Mouse (Mus musculus) adrenal gland, adult (tissue): Measurements from ENCODE around the gene Tusc2.

Experiments
- DNase-seq, 2 experiments: peaks; one replicate each; pipeline ENCODE4 v3.0.0; 2022 to 2023; ENCODE audit warnings: low spot score in 1 of 2; ENCODE audit not compliant: inconsistent age in 2 of 2

Gene Tusc2

GRCm38 (mm10) chr9:107608741-107609432, 45.8 kb downstream of the Tusc2 start, which contains the start of gene Sema3b:
Sema3b (minus strand) TSS chr9:107609229.
- no peak for DNase-seq

DNA sequence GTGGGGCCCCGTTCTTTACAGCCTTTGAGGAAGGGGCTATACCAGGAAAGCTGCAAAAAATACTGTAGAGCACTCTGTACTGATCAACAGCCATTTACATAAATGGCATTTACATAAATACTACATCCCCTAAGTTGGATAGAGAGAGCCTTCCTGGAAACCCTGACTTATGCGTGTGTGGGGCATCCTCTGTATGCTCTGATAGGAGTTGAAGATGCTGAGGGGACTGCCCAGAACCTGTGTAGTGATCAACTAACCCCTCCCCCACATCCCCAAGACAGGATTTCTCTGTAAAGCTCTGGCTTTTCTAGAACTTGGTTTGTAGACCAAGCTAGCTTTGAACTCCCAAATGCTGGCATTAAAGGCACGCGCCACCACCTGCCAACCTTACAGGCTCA, 46.4 kb downstream of the Tusc2 start:
- DNase-seq = no peak

DNA sequence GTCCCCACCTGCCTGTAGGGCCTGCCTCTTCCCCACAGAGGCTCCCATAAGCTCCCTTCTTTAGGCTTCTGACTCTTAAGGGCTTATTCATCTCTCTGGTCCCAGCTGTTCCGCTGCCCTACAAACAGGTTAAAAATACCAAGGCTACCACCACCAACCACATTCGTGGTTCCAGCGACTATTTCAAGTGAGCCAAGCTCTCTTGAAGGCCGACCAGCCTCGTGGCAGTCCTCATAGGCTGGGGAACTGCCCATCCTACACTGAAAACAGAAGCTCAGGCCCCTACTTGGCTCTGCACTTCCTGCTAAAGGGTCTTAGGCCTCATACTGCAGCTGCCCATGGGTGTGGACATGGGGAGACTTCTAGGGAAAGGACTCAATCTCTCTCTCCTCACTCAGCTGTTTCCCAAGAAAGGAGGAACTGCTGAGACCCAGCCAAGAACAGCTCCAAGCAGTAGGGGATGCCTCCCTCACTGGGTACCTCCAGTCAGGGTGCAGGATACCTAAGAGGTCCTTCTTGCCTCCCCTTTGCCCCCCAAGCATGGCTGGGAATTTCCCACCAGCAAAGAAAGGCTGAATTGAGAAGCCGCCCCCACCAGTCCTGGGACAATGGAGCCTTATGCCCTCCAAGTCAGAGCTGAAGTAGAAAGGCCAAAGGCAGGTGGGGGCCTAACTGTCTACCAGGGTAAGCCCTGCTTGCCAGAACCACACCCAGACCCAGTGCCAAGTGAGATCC, 48.6 kb downstream of the Tusc2 start:
- no peak for DNase-seq

GRCm38 (mm10) chr9:107612191-107612944, 49.3 kb downstream of the Tusc2 start:
- DNase-seq = peak; percentile 99

DNA sequence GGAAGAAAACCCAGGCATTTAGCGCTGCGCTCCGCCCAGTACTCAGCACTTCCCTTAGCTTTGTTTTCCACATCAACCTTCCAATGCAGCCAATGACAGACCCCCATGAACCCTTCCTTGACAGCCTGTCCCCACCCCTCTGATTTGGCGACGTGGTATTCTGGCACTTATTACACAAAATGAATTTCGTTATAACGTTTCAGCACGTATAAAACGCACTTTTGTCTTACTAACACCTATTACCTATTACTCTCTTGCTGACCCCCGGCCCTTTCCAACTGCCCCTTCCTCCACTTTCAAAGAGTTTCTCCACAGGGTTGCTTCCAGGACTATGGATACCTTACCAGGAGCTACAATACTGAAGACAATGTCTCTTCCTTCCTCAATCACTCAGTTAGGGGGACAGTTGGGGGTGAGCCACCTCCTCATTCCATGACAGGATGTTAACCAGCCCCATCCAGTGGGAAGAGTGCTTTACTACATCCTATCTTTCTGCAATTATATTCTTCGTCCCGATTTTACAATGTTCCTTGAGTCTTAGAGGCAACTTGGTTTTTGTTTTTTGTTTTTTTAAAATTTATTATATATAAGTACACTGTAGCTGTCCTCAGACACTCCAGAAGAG, 50.0 kb downstream of the Tusc2 start:
- no peak for DNase-seq

DNA sequence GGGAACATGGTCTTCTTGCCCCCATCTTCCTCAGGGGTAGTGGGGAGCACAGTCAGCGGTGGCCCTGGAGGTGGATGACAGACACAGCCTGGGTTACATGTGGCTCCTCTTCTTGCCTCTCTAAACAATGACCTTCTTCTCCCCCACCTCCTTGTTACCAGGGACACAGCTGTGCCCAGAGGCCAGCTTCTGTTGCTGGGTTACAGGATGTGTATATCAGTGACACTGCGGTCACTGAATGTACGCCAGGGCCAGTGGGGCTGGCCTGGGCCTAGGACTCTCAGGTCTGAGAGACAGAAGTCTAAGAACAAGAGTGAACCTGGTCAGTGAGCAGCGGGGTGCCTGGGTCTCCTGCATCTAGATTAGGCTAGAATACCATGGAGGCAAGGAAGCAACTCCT, 52.0 kb downstream of the Tusc2 start:
- no peak for DNase-seq
